Mouse (Mus musculus): ENCODE data around the gene Nemp2. TPM values are rescaled to one million over a fixed set of nuclear protein-coding genes. Genes with fewer than 3 reads are reported as not detected.
"Not testable (repeated sequence)": the region's sequence is repeated elsewhere in the genome, so short reads cannot be mapped to it uniquely, and the experiment has no call there.

Nemp2 gene
- total RNA-seq, 4 experiments from 2014 or later: 0.17 to 0.54 (median 0.47) TPM

GRCm38 (mm10) chr1:52653366-52653765 is 22.9 kb downstream of the Nemp2 start:
- no peak for DNase-seq (ENCODE audit: low spot score in 2 of 2)

GRCm38 (mm10) chr1:52655153-52655552 is 24.6 kb downstream of the Nemp2 start:
- no peak for DNase-seq (ENCODE audit: low spot score in 2 of 2)

GRCm38 (mm10) chr1:52658160-52658559 is 27.7 kb downstream of the Nemp2 start:
- DNase-seq (ENCODE audit: low spot score in 2 of 2): no peak

GRCm38 (mm10) chr1:52660278-52660677 is 29.8 kb downstream of the Nemp2 start:
- no peak for DNase-seq (ENCODE audit: low spot score in 2 of 2)

GRCm38 (mm10) chr1:52660765-52661164 is 30.3 kb downstream of the Nemp2 start:
- DNase-seq (ENCODE audit: low spot score in 2 of 2): no peak

- DNase-seq (ENCODE audit: low spot score in 2 of 2): no peak
These were observed 32.7 kb downstream of the Nemp2 start for GRCm38 (mm10) chr1:52663228-52663627.

GRCm38 (mm10) chr1:52668743-52669323 is 38.3 kb downstream of the Nemp2 start:
- no peak for DNase-seq (ENCODE audit: low spot score in 2 of 2)

GRCm38 (mm10) chr1:52669931-52670330 is 39.4 kb downstream of the Nemp2 start:
- DNase-seq (ENCODE audit: low spot score in 2 of 2): no peak

- no peak for DNase-seq (ENCODE audit: low spot score in 2 of 2)
These were observed 45.4 kb downstream of the Nemp2 start for GRCm38 (mm10) chr1:52675561-52676551.

GRCm38 (mm10) chr1:52676621-52677020 is 46.1 kb downstream of the Nemp2 start:
- DNase-seq (ENCODE audit: low spot score in 2 of 2): no peak

- no peak for DNase-seq (ENCODE audit: low spot score in 2 of 2)
These were observed 53.0 kb downstream of the Nemp2 start for GRCm38 (mm10) chr1:52683550-52683949.

- no peak for DNase-seq (ENCODE audit: low spot score in 2 of 2)
These were observed 57.1 kb downstream of the Nemp2 start for GRCm38 (mm10) chr1:52687636-52688035.

GRCm38 (mm10) chr1:52694456-52694855 is 64.0 kb downstream of the Nemp2 start:
- not testable (repeated sequence) for DNase-seq (ENCODE audit: low spot score in 2 of 2)

Other genes starting within 250 kb of the Nemp2 start
- 10 to 100 TPM in 2 of 4 experiments, 1 to 10 TPM in 2; 9.2 to 11.5 (median 10.4) TPM for gene Nab1, start 130.0 kb upstream of the Nemp2 start, total RNA-seq (2022)
- 1 to 10 TPM; 3.4 to 4.9 (median 4.2) TPM for gene Mfsd6, start 96.8 kb downstream of the Nemp2 start, total RNA-seq (2022)
- 1 to 10 TPM; 4.4 to 7.6 (median 6.5) TPM for gene Inpp1, start 187.0 kb downstream of the Nemp2 start, total RNA-seq (2022)
- 10 to 100 TPM; 33.8 to 38.1 (median 36.5) TPM for gene Hibch, start 214.2 kb downstream of the Nemp2 start, total RNA-seq (2022)

All from gastrocnemius, adult 8-10 months (tissue).